Mouse (Mus musculus): ENCODE measurements around the gene Adipor1.
"Not testable (repeated sequence)": the region's sequence is repeated elsewhere in the genome, so short reads cannot be mapped to it uniquely, and the experiment has no call there.

Adipor1 gene

DNA sequence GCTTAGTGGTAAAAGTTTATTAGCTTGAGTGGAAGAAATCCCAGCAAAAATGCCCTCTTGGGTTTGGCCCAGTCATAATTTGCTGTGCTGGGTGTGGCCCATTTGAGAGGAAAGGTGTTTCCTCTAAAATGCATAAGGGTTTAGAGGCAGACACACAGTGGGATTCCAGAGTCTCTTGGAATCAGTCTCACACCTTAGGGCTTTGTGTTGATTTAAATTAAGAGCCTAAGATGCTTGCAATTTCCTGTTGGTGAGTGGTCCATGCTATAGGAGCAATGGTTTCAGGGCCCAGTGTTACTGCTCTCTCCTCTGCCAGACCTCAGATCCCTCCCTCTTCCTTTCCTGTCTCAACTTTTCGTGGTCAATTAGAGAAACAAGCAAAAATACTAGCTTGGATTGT, 4.0 kb downstream of the Adipor1 start:
- DNase-seq (ENCODE audit: low spot score in 2 of 2) = no peak

DNA sequence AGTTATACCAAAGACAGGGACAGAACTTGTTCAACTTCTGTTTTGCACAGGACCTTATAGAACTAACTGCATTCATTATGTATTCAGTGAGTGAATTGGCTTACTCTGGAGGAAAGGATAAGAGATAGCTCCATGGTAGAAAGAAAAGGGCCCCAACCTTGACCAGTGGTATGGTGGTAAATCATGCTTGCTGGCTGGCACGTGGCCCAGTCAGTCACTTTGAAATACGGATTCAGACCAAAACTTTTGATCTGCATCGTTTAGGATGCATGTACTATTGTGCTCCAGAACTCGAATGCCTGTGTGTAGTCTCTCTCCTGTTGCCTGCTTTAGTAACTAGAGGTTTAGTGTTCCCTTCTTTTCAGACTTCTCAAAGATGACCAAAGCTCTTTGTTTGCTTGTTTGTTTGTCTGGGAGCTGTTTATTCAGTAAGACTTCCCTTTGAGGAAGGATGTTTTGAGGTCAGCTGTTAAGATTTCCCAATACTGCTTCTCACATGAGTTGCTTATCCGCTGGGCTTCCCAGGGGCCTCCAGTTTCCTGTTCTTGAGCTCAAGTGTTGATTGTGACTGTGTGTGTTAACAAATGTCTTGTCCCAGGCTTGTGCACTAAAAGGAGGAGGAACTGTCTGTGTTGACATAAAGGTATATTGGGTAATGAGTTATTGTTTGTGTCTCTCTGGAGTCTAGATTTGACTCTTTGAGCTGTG, 4.7 kb downstream of the Adipor1 start:
- no peak for DNase-seq (ENCODE audit: low spot score in 2 of 2)

DNA sequence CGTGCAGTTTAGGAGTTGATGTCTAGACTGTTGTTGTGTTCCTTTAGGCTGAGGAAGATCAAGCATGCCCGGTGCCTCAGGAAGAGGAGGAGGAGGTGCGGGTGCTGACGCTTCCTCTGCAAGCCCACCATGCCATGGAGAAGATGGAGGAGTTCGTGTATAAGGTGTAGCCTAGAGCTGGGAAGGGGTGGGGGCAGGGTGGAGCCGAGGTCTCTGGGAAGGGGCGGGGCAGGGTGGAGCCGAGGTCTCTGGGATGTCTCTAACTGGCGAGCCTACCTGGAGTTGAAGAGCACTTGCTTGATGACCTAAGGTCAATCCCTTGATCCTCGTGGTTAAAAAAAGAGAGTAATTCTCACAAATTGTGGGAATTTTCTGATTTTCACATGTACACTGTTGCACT, 8.7 kb downstream of the Adipor1 start:
- no peak for DNase-seq (ENCODE audit: low spot score in 2 of 2)

DNA sequence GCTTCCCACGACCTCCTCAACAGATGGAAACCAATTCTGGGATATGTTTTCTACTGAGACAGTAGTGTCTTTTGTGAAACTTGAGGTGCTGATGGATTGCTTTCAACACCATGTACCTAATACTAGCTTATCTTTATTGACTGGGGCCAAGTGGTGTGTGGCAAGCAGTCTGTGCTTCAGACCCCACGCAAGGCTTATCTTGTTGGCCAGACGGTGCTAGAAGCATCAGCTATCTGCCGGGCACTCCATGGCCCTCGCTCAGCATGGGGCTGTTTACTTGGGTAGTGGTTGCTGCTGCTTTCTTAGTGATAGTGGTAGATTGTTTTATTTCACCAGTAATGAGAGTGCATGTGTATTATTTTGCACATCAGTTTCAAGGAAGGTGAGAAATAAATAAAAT, 11.1 kb downstream of the Adipor1 start:
- DNase-seq (ENCODE audit: low spot score in 2 of 2) = no peak

DNA sequence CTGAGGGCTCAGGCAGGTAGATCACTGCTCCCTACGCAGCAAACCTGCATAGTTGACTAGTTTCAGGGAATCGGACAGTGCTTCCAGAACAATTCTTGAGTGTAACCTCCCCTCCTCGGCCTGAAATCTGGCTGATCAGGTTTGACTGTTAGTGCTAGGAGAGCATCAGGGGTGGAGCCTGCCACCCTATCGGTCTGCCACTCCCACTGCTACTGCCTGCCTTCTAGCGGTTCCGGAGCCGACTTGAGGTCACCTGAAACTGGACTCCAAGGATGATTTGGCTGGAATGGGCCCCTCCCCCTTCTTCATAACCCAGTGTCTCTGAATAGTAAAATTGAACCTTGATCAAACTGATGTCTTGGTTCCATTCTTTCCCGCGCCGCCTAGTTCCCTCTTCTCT, 17.8 kb downstream of the Adipor1 start:
- DNase-seq (ENCODE audit: low spot score in 2 of 2) = no peak

DNA sequence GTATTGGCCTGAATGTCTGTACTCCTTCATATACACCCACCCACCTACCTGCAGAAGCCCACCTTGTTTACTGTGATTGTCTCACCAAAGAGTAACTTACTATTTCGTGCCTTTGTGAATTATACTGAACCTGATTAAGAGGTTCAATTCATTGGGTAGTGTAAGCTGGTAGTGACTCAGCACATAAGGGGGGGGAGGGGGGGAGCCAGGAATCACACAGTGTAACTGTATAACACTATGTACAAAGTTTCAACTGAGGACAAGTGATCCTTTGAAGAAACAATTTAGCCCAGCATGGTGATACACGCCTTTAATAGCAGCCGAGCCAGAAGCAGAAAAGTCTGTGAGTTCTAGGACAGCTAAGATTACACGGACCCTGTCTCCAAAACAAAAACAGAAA, 18.3 kb downstream of the Adipor1 start:
- DNase-seq (ENCODE audit: low spot score in 2 of 2) = no peak

DNA sequence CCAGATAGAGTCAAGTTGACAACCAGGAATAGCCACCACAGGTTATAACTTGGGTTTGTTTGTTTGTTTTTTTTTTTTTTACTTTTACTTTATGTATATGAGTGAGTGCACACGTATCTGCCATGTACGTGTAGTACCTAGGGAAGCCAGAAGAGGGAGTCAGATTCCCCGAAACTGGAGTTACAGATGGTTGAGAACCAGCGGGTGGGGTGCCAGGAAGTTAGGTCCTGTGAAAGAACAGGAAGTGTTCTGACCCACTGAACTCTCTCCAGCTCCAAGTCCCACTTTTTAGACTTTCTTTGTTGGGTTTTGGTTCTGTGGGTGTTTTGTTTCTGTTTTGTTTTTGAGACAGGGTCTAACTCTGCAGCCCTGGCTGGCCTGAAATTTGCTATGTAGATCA, 20.2 kb downstream of the Adipor1 start:
- DNase-seq (ENCODE audit: low spot score in 2 of 2) = no peak

DNA sequence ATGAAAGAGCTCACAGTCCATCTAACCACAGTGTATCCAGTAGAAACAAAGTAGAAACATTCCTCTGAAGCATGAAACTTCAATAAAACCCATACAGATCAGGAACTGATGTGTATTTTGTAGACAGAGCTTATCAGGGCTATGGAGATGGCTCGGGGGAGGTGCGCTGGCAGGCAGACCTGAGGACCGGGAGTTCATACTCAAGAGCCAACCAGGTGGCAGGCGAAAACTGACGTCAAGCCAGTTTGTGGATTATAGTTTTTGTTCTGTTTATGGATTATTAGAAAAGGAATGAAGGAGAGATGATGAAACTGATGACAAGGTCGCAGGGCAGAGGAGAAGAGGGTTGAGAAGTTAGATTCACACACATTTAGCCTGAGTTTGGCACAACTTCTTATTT, 25.3 kb downstream of the Adipor1 start:
- DNase-seq (ENCODE audit: low spot score in 2 of 2) = no peak

DNA sequence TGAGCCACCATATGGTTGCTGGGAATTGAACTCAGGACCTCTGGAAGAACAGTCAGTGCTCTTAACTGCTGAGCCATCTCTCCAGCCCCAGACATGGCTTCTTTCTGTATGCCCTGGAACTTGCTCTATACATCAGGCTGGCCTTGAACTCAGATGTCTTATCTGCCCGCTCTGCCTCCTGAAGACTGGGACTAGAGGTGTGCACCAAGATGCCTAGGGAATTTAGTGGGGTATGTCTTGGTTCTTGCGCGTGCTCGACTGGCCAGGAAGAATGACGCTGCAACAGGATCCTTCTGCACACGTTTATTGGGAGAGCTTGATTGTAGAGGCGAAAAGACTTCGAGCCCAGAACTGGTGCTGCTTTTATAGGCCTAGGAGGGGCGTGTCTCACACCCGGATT, 26.6 kb downstream of the Adipor1 start:
- not testable (repeated sequence) for DNase-seq (ENCODE audit: low spot score in 2 of 2)

DNA sequence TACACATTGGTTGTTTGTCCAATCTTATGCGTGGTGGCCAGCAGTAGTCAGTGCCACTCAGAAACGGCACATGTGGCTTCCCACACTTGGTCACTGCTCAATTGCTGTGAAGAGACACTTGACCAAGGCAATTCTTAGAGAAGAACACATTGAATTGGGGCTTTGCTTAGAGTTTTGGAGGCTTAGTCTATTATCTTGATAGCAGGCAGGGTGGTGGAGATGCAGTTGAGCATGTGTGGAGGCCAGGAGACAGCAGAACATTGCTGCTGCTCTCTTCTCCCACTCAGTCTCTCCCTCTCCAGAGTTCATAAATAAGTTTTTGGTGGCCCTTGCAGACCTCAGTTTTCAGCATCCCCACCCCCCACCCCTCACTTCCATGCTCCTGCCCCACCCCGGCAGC, 27.2 kb downstream of the Adipor1 start:
- DNase-seq (ENCODE audit: low spot score in 2 of 2) = no peak

DNA sequence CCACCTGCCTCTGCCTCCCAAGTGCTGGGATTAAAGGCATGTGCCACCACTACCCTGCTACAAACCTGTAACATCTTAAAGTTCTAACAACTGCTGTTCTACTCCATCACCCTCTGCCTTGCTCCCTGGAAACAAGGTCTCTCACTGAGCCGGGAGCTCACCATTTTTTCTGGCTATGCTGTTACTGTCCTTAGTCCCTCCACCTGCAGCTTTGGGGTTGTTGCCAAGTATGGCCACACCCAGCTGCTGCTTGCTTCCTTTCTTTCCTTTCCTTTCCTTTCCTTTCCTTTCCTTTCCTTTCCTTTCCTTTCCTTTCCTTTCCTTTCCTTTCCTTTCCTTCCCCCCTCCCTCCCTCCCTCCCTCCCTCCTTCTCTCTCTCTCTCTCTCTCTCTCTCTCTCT, 28.1 kb downstream of the Adipor1 start:
- not testable (repeated sequence) for DNase-seq (ENCODE audit: low spot score in 2 of 2)

DNA sequence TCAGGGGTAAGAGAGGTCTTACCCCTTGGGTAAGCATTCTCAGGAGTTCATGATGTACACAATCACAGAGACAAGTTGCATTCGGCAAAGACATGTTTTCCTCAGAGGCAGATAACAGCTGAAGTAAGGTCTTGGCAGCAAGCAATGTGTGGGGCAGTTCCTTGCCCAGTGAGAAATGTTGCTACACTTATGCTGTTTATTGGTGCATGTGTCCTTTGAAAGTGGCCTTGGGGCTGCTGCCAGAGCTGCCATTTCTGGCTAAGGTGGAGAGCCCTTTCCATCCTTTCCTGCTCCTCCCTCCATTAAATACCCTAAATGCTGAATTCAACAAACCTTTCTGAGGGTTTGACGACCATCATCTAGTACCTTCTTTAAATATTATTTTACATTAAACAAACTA, 30.2 kb downstream of the Adipor1 start:
- DNase-seq (ENCODE audit: low spot score in 2 of 2) = no peak

DNA sequence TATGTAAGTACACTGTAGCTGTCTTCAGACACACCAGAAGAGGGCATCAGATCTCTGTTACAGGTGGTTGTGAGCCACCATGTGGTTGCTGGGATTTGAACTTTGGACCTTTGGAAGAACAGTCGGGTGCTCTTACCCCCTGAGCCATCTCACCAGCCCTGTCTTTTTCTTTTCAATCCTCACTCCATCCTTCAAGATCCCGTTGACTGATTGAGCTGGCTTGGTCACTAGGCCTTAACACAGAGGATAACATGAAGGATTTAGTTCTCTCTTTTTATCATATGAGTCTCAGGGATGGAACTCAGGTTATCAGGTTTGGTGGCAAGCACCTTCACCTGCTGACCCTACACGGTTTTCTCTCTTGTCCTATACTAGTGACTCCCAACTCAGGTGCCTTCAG, 33.4 kb downstream of the Adipor1 start:
- not testable (repeated sequence) for DNase-seq (ENCODE audit: low spot score in 2 of 2)

DNA sequence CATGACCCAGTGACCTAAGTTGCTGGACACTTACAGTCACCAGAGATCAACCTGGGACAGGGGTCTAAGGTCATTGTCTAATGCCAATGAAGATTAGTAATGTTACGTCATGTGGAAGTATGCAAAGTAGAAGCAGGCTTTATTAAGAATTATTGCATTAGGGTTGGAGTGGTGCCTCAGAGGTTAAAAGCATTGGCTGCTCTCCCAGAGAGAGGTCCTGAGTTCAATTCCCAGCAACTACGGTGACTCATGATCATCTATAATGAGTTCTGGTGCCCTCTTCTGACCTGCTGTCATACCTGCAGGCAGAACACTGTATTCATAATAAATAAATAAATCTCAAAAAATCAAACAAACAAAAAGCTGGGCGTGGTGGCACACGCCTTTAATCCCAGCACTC, 35.0 kb downstream of the Adipor1 start:
- DNase-seq (ENCODE audit: low spot score in 2 of 2) = no peak

DNA sequence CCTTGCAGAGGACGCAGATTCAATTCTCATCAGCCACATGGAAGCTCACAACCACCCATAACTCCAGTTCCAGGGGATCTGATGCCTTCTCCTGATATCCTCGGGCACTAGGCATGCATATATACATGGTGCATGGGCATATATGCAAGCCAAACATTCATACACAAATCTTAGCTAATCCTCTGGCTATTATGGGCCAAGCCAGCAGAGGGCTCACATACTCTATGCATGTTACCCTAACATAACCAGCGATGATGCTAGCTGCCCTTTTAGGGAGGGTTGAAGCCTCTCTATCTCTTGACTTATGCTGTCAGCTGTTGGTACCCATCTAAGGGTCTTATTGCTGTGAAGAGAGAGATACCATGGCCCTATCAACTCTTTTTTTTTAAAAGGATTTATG, 35.8 kb downstream of the Adipor1 start:
- DNase-seq (ENCODE audit: low spot score in 2 of 2) = peak in 1 of 2 experiments; percentile 12

DNA sequence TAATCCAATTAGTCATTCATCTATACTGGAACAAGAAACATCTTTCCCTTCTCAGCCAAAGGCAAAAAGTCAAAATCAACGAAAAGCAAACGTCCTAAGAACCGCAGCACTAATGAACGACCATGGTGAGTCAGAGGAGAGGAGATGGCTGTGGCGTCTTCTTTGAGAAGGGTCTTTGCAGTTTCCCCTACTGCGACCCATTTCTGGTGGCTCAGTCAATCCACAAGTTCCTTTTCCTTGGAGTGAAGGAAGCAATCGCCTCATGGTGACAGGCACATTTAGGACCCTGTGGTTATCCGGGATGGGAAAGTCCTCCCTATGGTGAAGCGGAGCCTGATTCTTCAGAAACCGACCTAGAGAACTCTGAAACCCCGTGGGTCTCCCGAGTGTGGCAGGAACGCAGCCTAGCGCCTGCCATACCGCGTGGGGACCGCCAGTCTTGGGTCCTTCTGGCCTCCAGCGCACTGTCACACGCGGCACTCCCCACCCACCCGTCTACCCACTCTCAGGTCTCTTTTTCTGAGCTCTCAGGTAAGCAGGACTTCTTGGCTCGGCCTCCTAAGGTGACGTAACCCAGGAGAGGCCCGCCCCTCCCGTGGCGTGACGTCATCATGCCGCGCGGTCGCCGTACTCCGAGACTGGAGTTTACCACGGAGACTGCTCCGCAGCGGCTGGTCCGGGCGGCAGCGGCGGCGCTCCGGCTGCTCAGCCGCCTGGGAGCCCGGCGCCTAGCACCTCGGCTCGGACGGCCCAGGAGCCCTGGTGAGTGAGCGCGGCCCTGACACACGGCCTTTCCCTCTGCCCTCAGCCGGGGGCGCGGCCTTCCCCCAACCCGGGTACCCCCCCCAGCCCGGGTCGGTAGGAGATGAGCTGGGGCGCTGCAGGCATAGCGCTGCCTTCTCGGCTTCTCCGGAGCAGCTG, 40.0 kb downstream of the Adipor1 start, which contains the start of gene Klhl12:
TSS of gene Klhl12 (plus strand) at position 628 of the 921 bp plus-strand sequence.
- peak; percentile 88 to 93 for DNase-seq (ENCODE audit: low spot score in 2 of 2)

DNA sequence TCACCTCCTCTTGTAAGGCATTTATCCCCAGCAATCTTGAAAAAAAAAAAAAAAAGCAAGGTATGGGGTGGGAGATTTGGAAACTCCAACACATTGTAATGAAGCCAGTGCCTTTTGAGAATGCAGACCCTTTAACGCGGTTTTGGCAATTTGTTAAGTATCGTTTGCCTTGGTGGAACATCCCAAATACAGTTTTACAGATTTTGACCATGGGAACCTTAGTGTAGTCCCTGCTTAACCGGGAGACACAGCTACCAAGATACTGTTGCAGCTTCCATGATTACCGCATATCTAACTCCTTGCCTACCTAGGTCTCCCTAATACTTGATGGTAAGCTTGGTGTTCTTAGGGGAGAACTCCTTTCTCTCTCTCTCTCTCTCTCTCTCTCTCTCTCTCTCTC, 40.9 kb downstream of the Adipor1 start:
- no peak for DNase-seq (ENCODE audit: low spot score in 2 of 2)

DNA sequence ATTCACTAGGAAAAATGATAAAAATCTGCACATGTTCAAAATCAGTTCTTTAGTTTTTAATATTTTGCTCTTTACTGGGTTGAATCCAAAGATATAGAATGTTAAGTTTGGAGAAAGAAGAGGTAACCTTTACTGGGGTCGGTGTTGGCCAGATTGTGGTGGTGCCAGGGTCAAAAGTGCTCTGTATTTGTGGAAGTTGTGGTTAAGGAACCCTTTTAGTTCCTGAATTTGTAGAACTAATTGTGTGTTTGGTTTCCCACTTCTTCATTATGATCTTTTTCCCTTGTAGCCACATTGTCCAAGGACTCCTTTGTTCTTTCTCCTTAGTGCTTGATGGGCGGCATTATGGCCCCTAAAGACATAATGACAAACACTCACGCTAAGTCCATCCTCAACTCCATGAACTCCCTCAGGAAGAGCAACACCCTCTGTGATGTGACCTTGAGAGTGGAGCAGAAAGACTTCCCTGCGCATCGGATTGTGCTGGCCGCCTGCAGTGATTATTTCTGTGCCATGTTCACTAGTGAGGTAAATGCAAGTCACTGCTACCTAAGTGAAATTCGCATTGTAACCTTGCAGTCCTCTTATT, 43.1 kb downstream of the Adipor1 start:
- no peak for DNase-seq (ENCODE audit: low spot score in 2 of 2)

DNA sequence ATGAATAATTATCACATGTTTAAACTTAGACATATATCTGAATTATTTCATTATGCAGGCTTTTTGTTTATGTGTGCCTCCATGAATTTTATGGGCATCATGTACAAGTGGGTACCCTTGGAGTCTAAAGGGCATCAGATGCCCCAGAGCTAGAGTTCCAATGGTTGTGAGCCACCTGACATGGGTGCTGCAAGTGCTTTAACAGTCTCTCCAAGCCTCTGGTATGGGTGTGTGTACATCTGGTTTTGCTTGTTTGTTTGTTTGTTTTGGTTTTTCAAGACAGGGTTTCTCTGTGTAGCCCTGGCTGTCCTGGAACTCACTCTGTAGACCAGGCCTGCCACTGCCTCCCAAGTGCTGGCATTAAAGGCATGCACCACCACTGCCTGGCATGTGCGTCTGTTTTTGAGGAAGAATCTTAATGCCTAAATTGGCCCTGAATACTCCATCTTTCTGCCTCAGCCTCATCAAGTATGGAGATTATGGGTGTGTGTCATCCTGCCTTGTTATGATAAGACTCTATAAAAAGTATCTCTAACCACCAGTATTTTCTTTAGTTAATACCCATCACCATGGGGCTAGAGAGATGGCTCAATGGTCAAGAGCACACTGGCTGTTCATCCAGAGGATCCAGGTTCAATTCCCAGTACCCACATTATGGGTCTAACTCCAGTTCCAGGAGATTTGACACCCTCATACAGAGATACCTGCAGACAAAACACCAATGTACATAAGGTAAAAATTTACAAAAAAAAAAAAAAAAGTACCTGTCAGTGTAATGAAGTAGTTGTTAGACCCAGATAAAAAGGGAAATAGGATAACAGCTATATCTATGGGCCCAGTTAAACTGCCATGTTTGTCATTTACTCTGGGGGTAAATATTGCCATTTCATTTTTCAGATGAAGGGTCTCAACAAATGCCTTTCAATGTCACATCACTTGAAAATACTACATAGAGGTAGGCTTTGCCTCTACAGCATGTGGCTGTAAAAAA, 45.4 kb downstream of the Adipor1 start:
- DNase-seq (ENCODE audit: low spot score in 2 of 2) = no peak
